Mouse (Mus musculus): ENCODE results near the gene Pard6b. TPM values are rescaled to one million over a fixed set of nuclear protein-coding genes. Genes with fewer than 3 reads are reported as not detected.

The Pard6b gene
- total and polyA plus RNA-seq, 3 experiments = 3.9 to 7.6 TPM; not detected in 1

DNA sequence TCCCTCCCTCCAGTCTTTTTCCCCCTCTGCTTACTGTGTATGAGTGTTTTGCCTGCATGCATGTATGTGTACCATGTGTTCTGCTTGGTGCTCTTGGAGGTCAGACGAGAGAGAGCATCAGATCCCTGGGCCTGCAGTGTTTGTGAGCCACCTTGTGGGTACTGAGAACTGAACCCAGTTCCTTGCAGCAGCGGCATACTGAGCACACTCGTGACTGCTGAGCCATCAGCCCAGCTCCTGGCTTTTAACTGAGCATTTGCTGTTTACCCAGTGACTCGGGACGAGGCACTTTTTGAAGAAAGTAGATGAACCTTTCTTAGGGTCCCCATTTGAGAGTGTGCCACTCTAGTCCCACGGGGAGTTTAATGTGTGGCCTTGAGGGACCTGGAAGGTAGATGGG is 5.5 kb downstream of the Pard6b start:
- TF ChIP-seq CHD1 (IDR thresholded peaks at IDR 0.05; ENCODE audit: low read depth, low read length) (no peak), GATA1 (IDR thresholded peaks at IDR 0.05; ENCODE audit: low read depth, low read length) (no peak), TBP (IDR thresholded peaks at IDR 0.05; ENCODE audit: low read depth, low read length) (no peak), MXI1 (IDR thresholded peaks at IDR 0.05; ENCODE audit: low read depth, low read length) (no peak), UBTF (IDR thresholded peaks at IDR 0.05; ENCODE audit: borderline replicate concordance, insufficient read depth, low read depth, low read length) (no peak)
- H3K9ac ChIP-seq (ENCODE audit: control insufficient read depth, low read depth, low read length, poor library complexity, severe bottlenecking) = no peak overlapping the region
- no peak overlapping the region for H3K4me3 ChIP-seq (ENCODE audit: control insufficient read depth in 1 of 2, insufficient read depth in 1 of 2, low read depth in 2 of 2, low read length in 2 of 2)
- no peak overlapping the region for H3K27ac ChIP-seq (ENCODE audit: control insufficient read depth, low read depth, low read length)
- H3K36me3 ChIP-seq (ENCODE audit: control insufficient read depth in 1 of 2, insufficient read depth in 2 of 2, low read length in 2 of 2) = peaks cover 0 to 9% of the 10 kb centered on the region in 2 experiments; a peak in 3 of 4 replicates
- no peaks in the 10 kb centered on the region for H3K79me2 ChIP-seq (ENCODE audit: control insufficient read depth, insufficient read depth, low read length, poor library complexity)
- H3K9me3 ChIP-seq (replicated peaks; ENCODE audit: insufficient read depth, low read length) = no peaks in the 10 kb centered on the region
- no peak for DNase-seq (ENCODE audit: low read depth, low spot score)
- H3K27me3 ChIP-seq (ENCODE audit: control insufficient read depth in 1 of 2, insufficient read depth in 2 of 2, low read length in 2 of 2) = no peaks in the 10 kb centered on the region
- H3K4me1 ChIP-seq (ENCODE audit: control insufficient read depth in 1 of 2, insufficient read depth in 2 of 2, low read length in 2 of 2) = peaks cover 4 to 9% of the 10 kb centered on the region in 2 experiments; a peak in 3 of 4 replicates

DNA sequence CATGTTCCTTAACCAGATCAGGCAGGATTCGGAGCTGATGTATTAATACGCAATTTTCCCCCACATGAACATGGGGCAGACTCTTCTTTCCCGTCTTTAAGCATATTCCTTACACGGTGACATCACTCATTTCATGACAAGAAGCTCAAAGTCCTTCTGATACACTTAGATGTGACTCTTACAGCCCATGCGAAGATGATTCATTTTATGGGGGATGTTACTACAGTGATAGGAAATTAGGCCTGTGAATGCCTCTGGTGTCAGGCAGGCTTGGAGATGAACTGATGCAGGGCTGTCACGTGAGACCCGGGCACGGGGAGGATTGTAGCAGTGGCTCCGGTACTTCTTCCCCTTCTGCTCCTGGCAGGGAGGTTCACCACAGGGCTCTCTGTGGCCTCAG is 6.0 kb downstream of the Pard6b start:
- no peak for TF ChIP-seq ZKSCAN1 (IDR thresholded peaks at IDR 0.05; ENCODE audit: low read depth, low read length)
- TF ChIP-seq MEF2A (IDR thresholded peaks at IDR 0.05; ENCODE audit: extremely low read depth, insufficient replicate concordance, low read depth, low read length, poor library complexity, severe bottlenecking) = no peak
- no peak for TF ChIP-seq SIN3A (IDR thresholded peaks at IDR 0.05; ENCODE audit: low read length)
- TF ChIP-seq MAFK (IDR thresholded peaks at IDR 0.05; ENCODE audit: borderline replicate concordance, low read depth, low read length) = no peak
- TF ChIP-seq E2F4 (IDR thresholded peaks at IDR 0.05; ENCODE audit: borderline replicate concordance, low read depth, low read length) = no peak
- TF ChIP-seq ZC3H11A (IDR thresholded peaks at IDR 0.05; ENCODE audit: low read depth, low read length) = no peak
- no peak for TF ChIP-seq MAZ (IDR thresholded peaks at IDR 0.05; ENCODE audit: low read depth, low read length)
- no peak for TF ChIP-seq POLR2AphosphoS5 (IDR thresholded peaks at IDR 0.05; ENCODE audit: borderline replicate concordance, low read depth, low read length)
- no peak for TF ChIP-seq MYB (IDR thresholded peaks at IDR 0.05; ENCODE audit: low read depth, low read length)
- TF ChIP-seq NELFE (IDR thresholded peaks at IDR 0.05; ENCODE audit: low read depth, low read length) = no peak
- TF ChIP-seq HCFC1 (IDR thresholded peaks at IDR 0.05; ENCODE audit: low read depth, low read length) = no peak
- no peak for TF ChIP-seq MXI1 (IDR thresholded peaks at IDR 0.05; ENCODE audit: low read depth, low read length)
- no peak for TF ChIP-seq TCF12 (IDR thresholded peaks at IDR 0.05; ENCODE audit: low read depth, low read length)
- TF ChIP-seq ELF1 (IDR thresholded peaks at IDR 0.05; ENCODE audit: low read depth, low read length) = no peak
- no peak for TF ChIP-seq RCOR1 (IDR thresholded peaks at IDR 0.05; ENCODE audit: low read depth, low read length)
- DNase-seq (ENCODE audit: low read depth, low spot score) = no peak
- Histone ChIP-seq H3K4me3 (ENCODE audit: control insufficient read depth in 1 of 2, insufficient read depth in 1 of 2, low read depth in 2 of 2, low read length in 2 of 2) (no peak overlapping the region), H3K4me1 (ENCODE audit: control insufficient read depth in 1 of 2, insufficient read depth in 2 of 2, low read length in 2 of 2) (peaks cover 4 to 9% of the 10 kb centered on the region in 2 experiments; a peak in 3 of 4 replicates), H3K27me3 (ENCODE audit: control insufficient read depth in 1 of 2, insufficient read depth in 2 of 2, low read length in 2 of 2) (no peaks in the 10 kb centered on the region), H3K36me3 (ENCODE audit: control insufficient read depth in 1 of 2, insufficient read depth in 2 of 2, low read length in 2 of 2) (peaks cover 0 to 9% of the 10 kb centered on the region in 2 experiments; a peak in 3 of 4 replicates), H3K9me3 (replicated peaks; ENCODE audit: insufficient read depth, low read length) (no peaks in the 10 kb centered on the region), H3K9ac (ENCODE audit: control insufficient read depth, low read depth, low read length, poor library complexity, severe bottlenecking) (no peak overlapping the region), H3K27ac (ENCODE audit: control insufficient read depth, low read depth, low read length) (no peak overlapping the region), H3K79me2 (ENCODE audit: control insufficient read depth, insufficient read depth, low read length, poor library complexity) (no peaks in the 10 kb centered on the region)

All from MEL (cell line).